Mouse (Mus musculus) CD4-positive, CD25-positive, alpha-beta regulatory T cell, adult 9 weeks (primary cell): ENCODE measurements around the gene Cdc42ep4. TPM values are rescaled to one million over a fixed set of nuclear protein-coding genes. Genes with fewer than 3 reads are reported as not detected.

ENCODE experiments used
- polyA plus RNA-seq: library from polyadenylated mRNA; unstranded; fragments of 100-300 nt; shearing (Covaris generic); gene quantifications from one replicate; pipeline ENCODE4 v1.2.1, GENCODE M21; 2017

The Cdc42ep4 gene
- 8.1 TPM for polyA plus RNA-seq

GRCm38 (mm10) chr11:113751484-113752084 is at the start of gene Cdc42ep4:
Cdc42ep4 (minus strand) TSS chr11:113751881.

GRCm38 (mm10) chr11:113709731-113710256 is 41.9 kb downstream of the Cdc42ep4 start, which contains the start of gene Cpsf4l:
Cpsf4l (minus strand) TSS chr11:113710017.

GRCm38 (mm10) chr11:113683957-113684706 is 67.5 kb downstream of the Cdc42ep4 start, which contains the start of the genes Fam104a and D11Wsu47e:
Fam104a (minus strand) TSS chr11:113684155.
D11Wsu47e (plus strand) TSS chr11:113684412.

Other genes starting within 250 kb of the Cdc42ep4 start
- gene Sstr2, start 132.5 kb downstream of the Cdc42ep4 start, polyA plus RNA-seq: 0.12 TPM
- gene Cog1, start 102.7 kb downstream of the Cdc42ep4 start, polyA plus RNA-seq: 11.8 TPM
- 50.0 TPM for gene Slc39a11, start 101.8 kb downstream of the Cdc42ep4 start, polyA plus RNA-seq
- 12.5 TPM for gene Fam104a, start 67.7 kb downstream of the Cdc42ep4 start, polyA plus RNA-seq
- gene D11Wsu47e, start 67.5 kb downstream of the Cdc42ep4 start, polyA plus RNA-seq: 25.4 TPM
- 0.27 TPM for gene Cpsf4l, start 41.9 kb downstream of the Cdc42ep4 start, polyA plus RNA-seq